Mouse (Mus musculus) forebrain, embryonic 12.5 days (tissue): ENCODE data around the gene Hist1h2bf. TPM values are rescaled to one million over a fixed set of nuclear protein-coding genes. Genes with fewer than 3 reads are reported as not detected.
"Not testable (repeated sequence)": the region's sequence is repeated elsewhere in the genome, so short reads cannot be mapped to it uniquely, and the experiment has no call there.

Experiments
- ATAC-seq: fragments of 200-750 bp; cut with Nextera tagmentation; 2 replicates; pipeline ENCODE4 v1.8.0; 2017; ENCODE audit warnings: moderate TSS enrichment; ENCODE audit not compliant: low FRiP score
- H3K27ac ChIP-seq: fragments of 300-500 bp; sonication (generic); 2 replicates; pipeline ENCODE4 v1.5.1; 2016; ENCODE audit warnings: mild to moderate bottlenecking
- H3K27me3 ChIP-seq: fragments of 300-500 bp; sonication (generic); 2 replicates; pipeline ENCODE4 v1.6.1; 2016; ENCODE audit warnings: mild to moderate bottlenecking
- H3K36me3 ChIP-seq: fragments of 300-500 bp; sonication (generic); replicated peaks from 2 replicates; pipeline ENCODE4 v1.6.1; 2016; ENCODE audit warnings: mild to moderate bottlenecking
- H3K4me1 ChIP-seq: fragments of 300-500 bp; sonication (generic); 2 replicates; pipeline ENCODE4 v1.6.1; 2016
- H3K4me2 ChIP-seq: fragments of 300-500 bp; sonication (generic); 2 replicates; pipeline ENCODE4 v1.6.1; 2016; ENCODE audit warnings: mild to moderate bottlenecking, moderate library complexity
- H3K4me3 ChIP-seq: fragments of 300-500 bp; sonication (generic); replicated peaks from 2 replicates; pipeline ENCODE4 v1.5.1; 2016; ENCODE audit warnings: mild to moderate bottlenecking
- H3K9ac ChIP-seq: fragments of 300-500 bp; sonication (generic); 2 replicates; pipeline ENCODE4 v1.6.1; 2016; ENCODE audit warnings: mild to moderate bottlenecking
- H3K9me3 ChIP-seq: fragments of 300-500 bp; sonication (generic); 2 replicates; pipeline ENCODE4 v1.6.1; 2016
- WGBS: fragments of 180-500 bp; shearing (Covaris S2); methylation state at CpG from one replicate; pipeline ENCODE4 v1.1.7; 2016; 5-methylcytosine and 5-hydroxymethylcytosine counted together
- polyA plus RNA-seq: library from polyadenylated mRNA; unstranded; fragments of >200 nt; fragmentation: Nextera tagmentation; extraction: Ambion mirVana; gene quantifications from 2 replicates; pipeline ENCODE4 v1.2.1, GENCODE M21; 2016

The Hist1h2bf gene
- polyA plus RNA-seq, 1 experiment from 2014 or later: 9.5 TPM

DNA sequence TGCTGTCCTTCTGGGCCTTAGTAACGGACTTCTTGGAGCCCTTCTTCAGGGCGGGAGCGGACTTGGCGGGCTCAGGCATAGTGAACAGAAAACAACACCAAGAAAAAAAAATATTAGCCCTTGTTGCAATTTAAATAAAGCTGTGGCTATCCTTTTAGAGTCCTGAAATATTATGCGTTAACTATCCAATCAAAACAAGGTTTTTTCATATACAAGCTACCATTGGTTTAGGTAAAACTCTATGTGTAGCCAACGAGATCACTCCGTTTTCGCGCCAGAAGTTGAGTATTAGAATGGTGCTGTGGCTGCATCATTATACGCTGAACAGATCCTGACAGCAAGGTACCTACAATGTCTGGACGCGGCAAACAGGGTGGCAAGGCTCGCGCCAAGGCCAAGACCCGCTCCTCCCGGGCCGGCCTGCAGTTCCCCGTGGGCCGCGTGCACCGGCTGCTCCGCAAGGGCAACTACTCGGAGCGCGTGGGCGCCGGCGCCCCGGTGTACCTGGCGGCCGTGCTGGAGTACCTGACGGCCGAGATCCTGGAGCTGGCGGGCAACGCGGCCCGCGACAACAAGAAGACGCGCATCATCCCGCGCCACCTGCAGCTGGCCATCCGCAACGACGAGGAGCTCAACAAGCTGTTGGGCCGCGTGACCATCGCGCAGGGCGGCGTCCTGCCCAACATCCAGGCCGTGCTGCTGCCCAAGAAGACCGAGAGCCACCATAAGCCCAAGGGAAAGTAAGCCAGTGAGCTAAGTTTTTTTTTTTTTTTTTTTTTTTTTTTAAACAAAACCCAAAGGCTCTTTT is 40.2 kb downstream of the Hist1h2bf start, which contains the start of gene Hist1h2af:
TSS of gene Hist1h2af (plus strand) at position 347 of the 808 bp plus-strand sequence.
- Histone ChIP-seq H3K4me3 (peak within 1 kb of the TSS; percentile 50), H3K4me1 (peaks cover 34% of the 10 kb centered on the region), H3K4me2 (peak within 1 kb of the TSS; percentile 58), H3K27ac (peak within 1 kb of the TSS; percentile 98), H3K9ac (peak within 1 kb of the TSS; percentile 77)
- not testable (repeated sequence) for H3K27me3 ChIP-seq, H3K9me3 ChIP-seq, H3K36me3 ChIP-seq
- peak; percentile 54 for ATAC-seq
- WGBS: 0% methylated on average over 27 of the region's 53 CpGs

DNA sequence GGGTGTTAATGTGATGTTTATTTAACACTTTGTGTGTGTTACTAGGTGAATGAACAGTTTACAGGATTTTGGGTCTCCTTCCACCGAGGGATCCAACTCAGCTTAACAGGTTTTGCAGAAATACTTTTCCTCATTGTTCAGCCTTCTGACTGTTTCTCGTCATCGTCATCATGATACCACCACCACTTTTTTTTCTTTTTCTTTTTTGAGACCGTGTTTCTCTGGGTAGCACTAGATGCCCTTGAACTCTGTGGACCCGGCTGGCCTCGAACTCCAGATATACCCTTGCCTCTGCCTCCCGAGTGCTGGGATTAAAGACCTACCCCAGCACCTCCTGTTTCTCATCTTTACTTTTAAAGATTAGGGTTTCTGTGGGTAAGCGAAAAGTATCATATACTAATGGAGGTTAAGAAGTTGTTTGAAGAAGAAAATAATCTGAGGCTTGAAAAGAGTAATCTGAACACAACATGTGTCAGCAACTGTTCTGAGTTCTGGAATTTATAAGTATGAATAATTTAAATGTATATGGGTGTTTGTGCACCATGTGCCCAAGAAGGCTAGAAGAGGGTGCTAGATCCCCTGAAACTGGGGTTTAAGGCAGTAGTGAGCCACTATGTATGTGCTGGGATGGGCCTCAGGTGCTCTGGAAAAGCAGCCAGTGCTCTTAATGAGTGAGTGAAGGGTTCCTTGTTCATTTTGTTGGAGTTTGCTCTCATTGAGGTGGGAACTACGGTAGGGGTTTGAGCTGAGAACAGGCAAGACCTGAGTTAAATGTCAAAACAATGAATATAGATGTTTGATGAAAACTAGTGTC is 41.5 kb downstream of the Hist1h2bf start:
- ATAC-seq: no peak
- no peaks in the 10 kb centered on the region for H3K36me3 ChIP-seq
- peak overlapping the region; percentile 58 for H3K4me2 ChIP-seq
- peaks cover 36% of the 10 kb centered on the region for H3K4me1 ChIP-seq
- H3K9ac ChIP-seq: peak overlapping the region; percentile 77
- H3K9me3 ChIP-seq: no peaks in the 10 kb centered on the region
- WGBS: 20% methylated on average over 9 of the region's 9 CpGs
- H3K4me3 ChIP-seq: peak overlapping the region; percentile 50
- H3K27ac ChIP-seq: peak overlapping the region; percentile 98
- H3K27me3 ChIP-seq: no peaks in the 10 kb centered on the region

DNA sequence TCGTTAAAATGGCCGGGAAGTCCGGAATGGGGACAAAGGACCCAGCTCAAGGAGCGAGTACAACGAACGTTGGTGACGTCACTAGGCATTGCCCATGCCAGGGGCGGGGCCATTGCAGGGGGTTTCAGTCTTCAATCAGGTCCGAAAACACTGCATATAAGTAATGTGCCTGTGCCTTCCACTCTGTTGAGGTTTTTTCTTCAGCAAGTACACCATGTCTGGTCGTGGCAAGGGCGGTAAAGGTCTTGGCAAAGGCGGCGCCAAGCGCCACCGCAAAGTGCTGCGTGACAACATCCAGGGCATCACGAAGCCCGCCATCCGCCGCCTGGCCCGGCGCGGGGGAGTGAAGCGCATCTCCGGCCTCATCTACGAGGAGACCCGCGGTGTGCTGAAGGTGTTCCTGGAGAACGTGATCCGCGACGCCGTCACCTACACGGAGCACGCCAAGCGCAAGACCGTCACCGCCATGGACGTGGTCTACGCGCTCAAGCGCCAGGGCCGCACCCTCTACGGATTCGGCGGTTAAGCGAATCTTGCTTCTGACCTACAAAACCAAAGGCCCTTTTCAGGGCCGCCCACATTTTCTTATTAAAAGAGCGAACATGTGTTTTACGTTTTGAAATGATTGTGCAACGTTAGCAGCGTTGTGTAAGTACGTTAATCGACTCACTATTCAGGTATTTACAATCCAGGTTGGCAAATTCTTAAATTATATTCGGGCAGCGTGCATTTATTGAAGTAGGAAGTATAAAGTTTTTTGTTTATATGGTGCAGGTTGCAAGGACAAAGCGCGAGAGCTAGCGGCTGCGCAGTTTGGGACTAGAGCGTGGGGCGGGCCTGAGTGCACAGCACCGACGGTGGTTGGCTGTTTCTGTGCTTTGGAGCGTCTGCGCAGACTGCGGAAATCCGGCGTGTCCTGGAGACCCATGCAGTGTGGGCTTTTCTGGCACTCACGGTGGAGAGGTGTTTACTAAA is 42.8 kb downstream of the Hist1h2bf start, which contains the start of gene Hist1h4h:
TSS of gene Hist1h4h (plus strand) at position 150 of the 975 bp plus-strand sequence.
- Histone ChIP-seq H3K4me1 (peaks cover 32% of the 10 kb centered on the region), H3K9ac (peak within 1 kb of the TSS; percentile 77), H3K27ac (peak within 1 kb of the TSS; percentile 98), H3K4me3 (peak within 1 kb of the TSS; percentile 50), H3K4me2 (peak within 1 kb of the TSS; percentile 58), H3K27me3 (no peaks in the 10 kb centered on the region), H3K36me3 (no peaks in the 10 kb centered on the region), H3K9me3 (no peaks in the 10 kb centered on the region)
- WGBS: under 1% methylated on average over 60 of the region's 70 CpGs
- ATAC-seq: peak; percentile 81

- H3K4me2 ChIP-seq: peak overlapping the region; percentile 58
- H3K9me3 ChIP-seq: no peaks in the 10 kb centered on the region
- H3K4me3 ChIP-seq: peak overlapping the region; percentile 50
- under 1% methylated on average over 20 of the region's 20 CpGs for WGBS
- no peaks in the 10 kb centered on the region for H3K27me3 ChIP-seq
- no peak for ATAC-seq
- H3K27ac ChIP-seq: peak overlapping the region; percentile 98
- H3K36me3 ChIP-seq: no peaks in the 10 kb centered on the region
- H3K4me1 ChIP-seq: peaks cover 36% of the 10 kb centered on the region
- peak overlapping the region; percentile 77 for H3K9ac ChIP-seq
Observed at GRCm38 (mm10) chr13:23530181-23530900, 43.7 kb downstream of the Hist1h2bf start.

GRCm38 (mm10) chr13:23529480-23530165 is 44.4 kb downstream of the Hist1h2bf start:
- Histone ChIP-seq H3K4me1 (peaks cover 34% of the 10 kb centered on the region), H3K4me2 (peak overlapping the region; percentile 58), H3K27me3 (no peaks in the 10 kb centered on the region), H3K9ac (peak overlapping the region; percentile 77), H3K27ac (peak overlapping the region; percentile 98), H3K4me3 (peak overlapping the region; percentile 50), H3K9me3 (no peaks in the 10 kb centered on the region), H3K36me3 (no peaks in the 10 kb centered on the region)
- WGBS: 39% methylated on average over 2 of the region's 2 CpGs
- no peak for ATAC-seq

- Histone ChIP-seq H3K9me3 (no peaks in the 10 kb centered on the region), H3K4me3 (no peak overlapping the region), H3K36me3 (no peaks in the 10 kb centered on the region), H3K4me1 (peaks cover 30% of the 10 kb centered on the region), H3K27me3 (no peaks in the 10 kb centered on the region), H3K27ac (no peak overlapping the region), H3K9ac (no peak overlapping the region), H3K4me2 (peak overlapping the region; percentile 19; the same call in 1 of the 2 replicates)
- ATAC-seq: no peak
- 90% methylated on average over 5 of the region's 5 CpGs for WGBS
Observed at GRCm38 (mm10) chr13:23529005-23529404, 45.0 kb downstream of the Hist1h2bf start.

- under 1% methylated on average over 17 of the region's 17 CpGs for WGBS
- peaks cover 19% of the 10 kb centered on the region for H3K4me1 ChIP-seq
- ATAC-seq: peak; percentile 67
Observed at GRCm38 (mm10) chr13:23526312-23526711, 47.7 kb downstream of the Hist1h2bf start.

GRCm38 (mm10) chr13:23525901-23526300 is 48.1 kb downstream of the Hist1h2bf start:
- 2% methylated on average over 10 of the region's 10 CpGs for WGBS
- no peak overlapping the region for H3K9ac ChIP-seq
- H3K27me3 ChIP-seq: no peaks in the 10 kb centered on the region
- ATAC-seq: no peak
- no peaks in the 10 kb centered on the region for H3K9me3 ChIP-seq
- H3K36me3 ChIP-seq: no peaks in the 10 kb centered on the region
- peaks cover 19% of the 10 kb centered on the region for H3K4me1 ChIP-seq
- peak overlapping the region; percentile 40 for H3K4me3 ChIP-seq
- peak overlapping the region; percentile 51 for H3K4me2 ChIP-seq
- H3K27ac ChIP-seq: no peak overlapping the region

More at GRCm38 (mm10) chr13:23526312-23526711, 47.7 kb downstream of the Hist1h2bf start:
- Histone ChIP-seq H3K4me2 (peak overlapping the region; percentile 51), H3K9ac (peak overlapping the region; percentile 54), H3K9me3 (no peaks in the 10 kb centered on the region), H3K36me3 (no peaks in the 10 kb centered on the region), H3K4me3 (peak overlapping the region; percentile 40), H3K27me3 (no peaks in the 10 kb centered on the region), H3K27ac (peak overlapping the region; percentile 65; the same call in 1 of the 2 replicates)

DNA sequence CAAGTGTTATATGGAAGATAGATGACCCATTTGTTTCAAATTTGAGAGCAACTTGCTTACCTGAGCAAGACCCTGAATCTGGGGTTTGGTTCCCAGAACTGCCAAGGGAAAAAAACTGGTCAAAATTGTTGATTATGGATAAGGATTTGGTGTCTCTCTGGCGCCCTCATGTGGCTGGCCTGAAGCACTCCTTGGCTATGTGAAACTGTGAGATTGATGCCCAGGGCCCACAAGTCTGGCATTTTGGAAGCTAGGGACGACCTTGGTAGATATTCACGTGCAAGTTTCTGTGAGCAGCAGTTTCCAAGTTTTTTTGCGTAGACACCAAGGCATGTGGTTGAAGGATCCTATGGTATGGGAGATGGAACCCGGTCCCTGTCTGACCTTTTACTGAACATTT is 49.3 kb downstream of the Hist1h2bf start:
- no peak overlapping the region for H3K4me3 ChIP-seq
- no peak overlapping the region for H3K4me2 ChIP-seq
- no peak overlapping the region for H3K9ac ChIP-seq
- H3K9me3 ChIP-seq: no peaks in the 10 kb centered on the region
- no peak overlapping the region for H3K27ac ChIP-seq
- H3K27me3 ChIP-seq: no peaks in the 10 kb centered on the region
- peaks cover 19% of the 10 kb centered on the region for H3K4me1 ChIP-seq
- no peaks in the 10 kb centered on the region for H3K36me3 ChIP-seq
- 7% methylated on average over 5 of the region's 5 CpGs for WGBS
- ATAC-seq: no peak

- no peak overlapping the region for H3K27ac ChIP-seq
- H3K4me3 ChIP-seq: no peak overlapping the region
- no peak overlapping the region for H3K9ac ChIP-seq
- ATAC-seq: no peak
- H3K27me3 ChIP-seq: no peaks in the 10 kb centered on the region
- no peak overlapping the region for H3K4me2 ChIP-seq
- 45% methylated on average over 5 of the region's 5 CpGs for WGBS
- H3K9me3 ChIP-seq: no peaks in the 10 kb centered on the region
- peaks cover 17% of the 10 kb centered on the region for H3K4me1 ChIP-seq
- no peaks in the 10 kb centered on the region for H3K36me3 ChIP-seq
Observed at GRCm38 (mm10) chr13:23523976-23524375, 50.0 kb downstream of the Hist1h2bf start.
